ENCODE assay signal across 8 mouse cellular contexts in the genomic region with DNA sequence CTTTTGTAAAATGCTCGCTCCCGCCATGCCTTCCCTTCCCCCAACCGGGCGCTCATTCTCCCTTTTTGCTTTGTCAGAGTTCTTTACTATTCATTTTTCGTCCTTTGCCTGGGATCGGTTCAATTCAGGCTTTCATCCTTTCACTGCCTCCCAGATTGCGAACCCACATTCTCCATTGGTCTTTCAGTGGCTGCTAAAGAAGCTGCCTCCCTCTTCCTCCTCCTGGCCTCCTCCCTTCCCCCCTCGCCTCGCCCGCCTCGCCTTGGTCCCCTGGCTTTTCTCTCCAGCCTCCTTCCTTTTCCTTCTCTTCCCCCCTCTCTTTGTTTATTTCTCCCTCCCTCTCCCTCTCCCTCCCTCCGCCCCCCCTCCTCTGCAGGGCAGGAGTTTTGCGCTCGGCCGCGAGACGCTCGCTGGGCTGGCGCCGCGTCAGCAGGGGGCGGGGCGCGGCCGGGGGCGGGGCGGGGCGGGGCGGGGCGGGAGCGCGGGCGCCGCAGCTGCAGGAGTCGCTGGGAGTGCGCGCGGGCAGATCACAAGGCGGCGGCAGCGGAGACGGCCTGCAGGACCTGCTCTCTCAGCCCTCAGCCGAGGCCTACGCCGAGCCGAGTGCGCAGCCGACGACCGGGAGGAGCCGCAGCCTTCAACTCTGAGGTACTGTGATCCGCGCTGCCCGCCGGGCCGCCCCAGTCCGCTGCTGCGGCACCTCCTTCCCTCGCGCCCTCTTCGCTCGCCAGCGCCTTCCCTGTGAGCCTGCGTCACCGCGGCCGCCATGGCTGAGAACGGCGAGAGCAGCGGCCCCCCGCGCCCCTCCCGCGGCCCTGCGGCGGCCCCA. TPM values are rescaled to one million over a fixed set of nuclear protein-coding genes. Genes with fewer than 3 reads are reported as not detected.
DNase-seq lines count a peak whose midpoint lies in the region; ATAC-seq and TF ChIP-seq lines count a peak whose summit lies in the region.

A gene (plus strand): TSS at position 540 of the 829 bp plus-strand sequence.

- peak within 1 kb of the TSS; percentile 61 for H3K4me3 ChIP-seq in hindbrain, embryonic 12.5 days

- H3K4me1 ChIP-seq in hindbrain, embryonic 12.5 days = 0 out of 2 replicates have a peak, but pooled peaks cover 1% of the 10 kb centered on the region

- in situ Hi-C loops in Patski (cut with MboI; ENCODE audit: low pct_unique_long_range_greater_than_20kb) = no loop called here

- peak within 1 kb of the TSS; percentile 65 for H3K4me2 ChIP-seq in hindbrain, embryonic 12.5 days (replicated peaks)

- no peak for TF ChIP-seq CTCF in Patski (IDR thresholded peaks at IDR 0.05)

- no peaks in the 10 kb centered on the region for H3K9me3 ChIP-seq in hindbrain, embryonic 12.5 days (replicated peaks)

- peak within 1 kb of the TSS; percentile 95 for H3K27ac ChIP-seq in hindbrain, embryonic 12.5 days

- 22% methylated on average over 69 of the region's 76 CpGs for WGBS in hindbrain, embryonic 12.5 days

- POLR2A ChIA-PET in Patski (lab: Charles Lee) = interaction anchor here (1.0 kb wide), 1 partner anchor 43 kb away, joined by 3 read pairs; no protein-coding TSS in a partner anchor

- no peaks in the 10 kb centered on the region for H3K36me3 ChIP-seq in hindbrain, embryonic 12.5 days

- DNase-seq in Patski (ENCODE audit: low read depth, low spot score) = peak; percentile 27
- peak; percentile 85 to 89 for DNase-seq in cerebellum, postnatal 14 days
- DNase-seq in frontal cortex, postnatal 14 days (ENCODE audit: low spot score in 2 of 2) = peak; percentile 55 to 60
- DNase-seq in layer of hippocampus, postnatal 14 days (ENCODE audit: low spot score in 2 of 2) = peak; percentile 71 to 80
- DNase-seq in lung, postnatal 10 days = peak; percentile 85
- peak; percentile 66 for DNase-seq in ovary, postnatal 14 days (ENCODE audit: low spot score)
- peak; percentile 60 to 62 for DNase-seq in thymus, postnatal 10 days (ENCODE audit: low spot score in 2 of 2)

- ATAC-seq in Patski = peak; percentile 98
- peak; percentile 92 for ATAC-seq in hindbrain, embryonic 12.5 days (ENCODE audit: low FRiP score)

- H3K27me3 ChIP-seq in Patski = peaks cover 13% of the 10 kb centered on the region
- H3K27me3 ChIP-seq in hindbrain, embryonic 12.5 days = no peaks in the 10 kb centered on the region

- CTCF ChIA-PET in Patski (lab: Charles Lee) = interaction anchor here (1.1 kb wide), 1 partner anchor 79 kb away, joined by 3 read pairs; no protein-coding TSS in a partner anchor

- peak within 1 kb of the TSS; percentile 79 for H3K9ac ChIP-seq in hindbrain, embryonic 12.5 days

RNA-seq across cellular contexts. Expression of the gene that starts here (rescaled TPM):
- 66.4 TPM for polyA plus RNA-seq in Patski (2021)
- polyA plus RNA-seq in hindbrain, embryonic 12.5 days (2016; fragmentation: Nextera tagmentation; extraction: Ambion mirVana) = 52.6 and 56.4 TPM in 2 replicates
- 100 to 1,000 TPM; 254 to 256 TPM for total RNA-seq in layer of hippocampus, postnatal 14 days (2021)

Comparison
In these comparisons a context has a peak if more than half of its experiments do, and no peak if none do; other contexts are left out.
1. Peak in every context shown above with its lines: DNase-seq, ATAC-seq, H3K4me3 ChIP-seq and H3K27ac ChIP-seq.
2. DNase-seq: peak in every context shown above with its lines; median percentile 87 in cerebellum, postnatal 14 days; 85 in lung, postnatal 10 days; 76 in layer of hippocampus, postnatal 14 days; 66 in ovary, postnatal 14 days; 61 in thymus, postnatal 10 days; 58 in frontal cortex, postnatal 14 days; 27 in Patski.